Mouse (Mus musculus) intestine, embryonic 16.5 days (tissue): Measurements from ENCODE around the gene Esp24. TPM values are rescaled to one million over a fixed set of nuclear protein-coding genes. Genes with fewer than 3 reads are reported as not detected.
A peak's percentile ranks its signal among the peaks of the same experiment; 100 is the strongest.
"Not testable (repeated sequence)": the region's sequence is repeated elsewhere in the genome, so short reads cannot be mapped to it uniquely, and the experiment has no call there.

Source experiments
- ATAC-seq: fragments of 200-750 bp; cut with Nextera tagmentation; 2 replicates; pipeline ENCODE4 v1.8.0; 2017; ENCODE audit warnings: moderate TSS enrichment, moderate library complexity
- H3K27ac ChIP-seq: fragments of 300-500 bp; sonication (generic); 2 replicates; pipeline ENCODE4 v1.5.1; 2014; ENCODE audit warnings: mild to moderate bottlenecking, low read length
- H3K27me3 ChIP-seq: fragments of 300-500 bp; sonication (generic); replicated peaks from 2 replicates; pipeline ENCODE4 v1.6.1; 2014; ENCODE audit warnings: low read length, control low read depth, mixed read lengths; ENCODE audit not compliant: control insufficient read depth, insufficient read depth
- H3K36me3 ChIP-seq: fragments of 300-500 bp; sonication (generic); 2 replicates; pipeline ENCODE4 v1.6.1; 2014; ENCODE audit warnings: low read length, control low read depth; ENCODE audit not compliant: control insufficient read depth, insufficient read depth
- H3K4me1 ChIP-seq: fragments of 300-500 bp; sonication (generic); 2 replicates; pipeline ENCODE4 v1.6.1; 2014; ENCODE audit warnings: low read length, control low read depth, mixed read lengths; ENCODE audit not compliant: control insufficient read depth, insufficient read depth
- H3K4me2 ChIP-seq: fragments of 300-500 bp; sonication (generic); 2 replicates; pipeline ENCODE4 v1.6.1; 2014; ENCODE audit warnings: low read depth, low read length, control low read depth
- H3K4me3 ChIP-seq: fragments of 300-500 bp; sonication (generic); 2 replicates; pipeline ENCODE4 v1.5.1; 2014; ENCODE audit warnings: mild to moderate bottlenecking, low read length
- H3K9ac ChIP-seq: fragments of 300-500 bp; sonication (generic); 2 replicates; pipeline ENCODE4 v1.6.1; 2014; ENCODE audit warnings: low read depth, low read length
- H3K9me3 ChIP-seq: fragments of 300-500 bp; sonication (generic); 2 replicates; pipeline ENCODE4 v1.6.1; 2016; ENCODE audit warnings: low read length, control low read depth; ENCODE audit not compliant: control insufficient read depth
- WGBS: fragments of 180-500 bp; shearing (Covaris S2); extraction: QIAGEN DNeasy Blood & Tissue Kit; methylation state at CpG from one replicate; pipeline ENCODE4 v1.1.7; 2014; 5-methylcytosine and 5-hydroxymethylcytosine counted together
- polyA plus RNA-seq: library from polyadenylated mRNA; unstranded; fragments of >200 nt; fragmentation: Nextera tagmentation; extraction: Ambion mirVana; gene quantifications from 2 replicates; pipeline ENCODE4 v1.2.1, GENCODE M21; 2015

Gene Esp24
- polyA plus RNA-seq: not detected in 2 replicates

GRCm38 (mm10) chr17:39036395-39036794 is at the start of gene Esp24:
TSS of gene Esp24 (plus strand) at chr17:39036695.
- not testable (repeated sequence) for H3K27ac ChIP-seq, H3K4me2 ChIP-seq, H3K9me3 ChIP-seq, H3K9ac ChIP-seq, H3K27me3 ChIP-seq, ATAC-seq, H3K4me1 ChIP-seq, H3K36me3 ChIP-seq, H3K4me3 ChIP-seq
- WGBS: 90% methylated on average over 3 of the region's 3 CpGs

GRCm38 (mm10) chr17:39009846-39010245 is 26.6 kb upstream of the Esp24 start:
- Histone ChIP-seq H3K27me3 (no peaks in the 10 kb centered on the region), H3K4me3 (no peak overlapping the region), H3K27ac (no peak overlapping the region), H3K4me1 (no peaks in the 10 kb centered on the region), H3K4me2 (no peak overlapping the region), H3K9ac (no peak overlapping the region), H3K9me3 (no peaks in the 10 kb centered on the region), H3K36me3 (no peaks in the 10 kb centered on the region)
- WGBS: 87% methylated on average over 1 of the region's 1 CpGs
- no peak for ATAC-seq

- ATAC-seq: no peak
- Histone ChIP-seq H3K36me3 (no peaks in the 10 kb centered on the region), H3K4me3 (peak overlapping the region; percentile 24), H3K4me2 (no peak overlapping the region), H3K9ac (no peak overlapping the region), H3K4me1 (no peaks in the 10 kb centered on the region), H3K9me3 (no peaks in the 10 kb centered on the region), H3K27me3 (no peaks in the 10 kb centered on the region), H3K27ac (no peak overlapping the region)
- WGBS: 45% methylated on average over 30 of the region's 30 CpGs
These were observed 25.5 kb upstream of the Esp24 start for GRCm38 (mm10) chr17:39010675-39011638.

GRCm38 (mm10) chr17:39017184-39017583 is 19.3 kb upstream of the Esp24 start:
- Histone ChIP-seq H3K4me1 (no peaks in the 10 kb centered on the region), H3K4me3 (no peak overlapping the region), H3K27me3 (no peaks in the 10 kb centered on the region), H3K9me3 (no peaks in the 10 kb centered on the region), H3K9ac (no peak overlapping the region), H3K36me3 (no peaks in the 10 kb centered on the region), H3K27ac (no peak overlapping the region), H3K4me2 (no peak overlapping the region)
- no peak for ATAC-seq
- WGBS: 69% methylated on average over 14 of the region's 14 CpGs

GRCm38 (mm10) chr17:39043241-39043640 is 6.7 kb downstream of the Esp24 start, which contains the start of gene Gm21903:
TSS of gene Gm21903 (minus strand) at chr17:39043341.
- H3K4me2 ChIP-seq: no peak within 1 kb of the TSS
- ATAC-seq: no peak
- no peaks in the 10 kb centered on the region for H3K36me3 ChIP-seq
- no peaks in the 10 kb centered on the region for H3K27me3 ChIP-seq
- no peak within 1 kb of the TSS for H3K9ac ChIP-seq
- no peak within 1 kb of the TSS for H3K27ac ChIP-seq
- no peaks in the 10 kb centered on the region for H3K4me1 ChIP-seq
- H3K9me3 ChIP-seq: no peaks in the 10 kb centered on the region
- H3K4me3 ChIP-seq: no peak within 1 kb of the TSS

GRCm38 (mm10) chr17:39063641-39064040 is 27.1 kb downstream of the Esp24 start:
- H3K9ac ChIP-seq: no peak overlapping the region
- no peak overlapping the region for H3K4me2 ChIP-seq
- H3K4me1 ChIP-seq: no peaks in the 10 kb centered on the region
- no peaks in the 10 kb centered on the region for H3K27me3 ChIP-seq
- no peak for ATAC-seq
- no peak overlapping the region for H3K27ac ChIP-seq
- no peak overlapping the region for H3K4me3 ChIP-seq
- no peaks in the 10 kb centered on the region for H3K36me3 ChIP-seq
- H3K9me3 ChIP-seq: no peaks in the 10 kb centered on the region; the same call in 1 of the 2 replicates

- Histone ChIP-seq H3K4me3 (no peak within 1 kb of the TSS), H3K4me2 (no peak within 1 kb of the TSS), H3K9ac (no peak within 1 kb of the TSS), H3K36me3 (no peaks in the 10 kb centered on the region), H3K9me3 (0 out of 2 replicates have a peak, but pooled peaks cover 2% of the 10 kb centered on the region), H3K27ac (no peak within 1 kb of the TSS), H3K27me3 (no peaks in the 10 kb centered on the region), H3K4me1 (no peaks in the 10 kb centered on the region)
- WGBS: 46% methylated on average over 1 of the region's 1 CpGs
- ATAC-seq: no peak
These were observed 40.4 kb downstream of the Esp24 start, which contains the start of gene Esp23 for GRCm38 (mm10) chr17:39076937-39077336. TSS of gene Esp23 (minus strand) at chr17:39077037.

Other genes starting within 250 kb of the Esp24 start
- not detected in 2 replicates for gene Gm21903, start 6.6 kb downstream of the Esp24 start, polyA plus RNA-seq
- not detected in 2 replicates for gene Esp23, start 40.3 kb downstream of the Esp24 start, polyA plus RNA-seq
- gene Esp22, start 58.6 kb downstream of the Esp24 start, polyA plus RNA-seq: not detected in 2 replicates